Mouse (Mus musculus) layer of hippocampus, adult 9-11 months (tissue): ENCODE measurements around the gene Nat8f2.

Experiments
- DNase-seq: peaks from one replicate; pipeline ENCODE4 v3.0.0; 2022

Gene Nat8f2

GRCm38 (mm10) chr6:85818338-85818737 is 50.6 kb downstream of the Nat8f2 start:
- DNase-seq = no peak
